Mouse (Mus musculus) cortical plate, adult 2 months (tissue): ENCODE data around the gene Ogfod2.

Experiments used
- CTCF ChIP-seq: fragments of 200-500 bp; IDR thresholded peaks from 2 replicates; pipeline ENCODE4 v1.5.1; 2011; ENCODE audit warnings: mild to moderate bottlenecking, control low read depth, low read length; ENCODE audit not compliant: insufficient read depth; ENCODE audit errors: extremely low read depth
- POLR2A ChIP-seq: fragments of 200-500 bp; IDR thresholded peaks from 2 replicates; pipeline ENCODE4 v1.6.1; 2011; ENCODE audit warnings: mild to moderate bottlenecking, low read length, control low read depth; ENCODE audit not compliant: insufficient read depth; ENCODE audit errors: extremely low read depth

DNA sequence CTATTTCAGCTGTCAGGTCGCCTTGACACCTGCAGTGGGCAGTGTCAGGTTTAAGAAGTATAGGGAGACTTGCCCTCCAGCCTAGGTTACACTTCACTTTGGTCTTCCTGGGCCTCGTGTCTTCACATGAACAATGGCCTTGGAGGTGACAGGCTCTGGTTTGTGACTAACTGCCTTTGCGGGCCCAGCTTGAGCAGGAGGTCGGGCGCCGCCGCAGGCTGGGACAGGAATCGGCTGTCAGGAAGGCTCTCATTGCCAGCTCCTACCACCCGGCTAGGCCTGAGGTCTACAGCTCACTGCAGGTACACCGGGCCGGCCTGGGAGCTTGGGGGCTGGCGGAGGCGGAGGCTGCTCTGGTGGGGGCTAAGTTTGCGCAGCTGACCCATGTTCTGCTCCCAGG lies 933 bp downstream of the Ogfod2 start:
- no peak for TF ChIP-seq POLR2A
- peak; percentile 40; the same call in 1 of the 2 replicates for TF ChIP-seq CTCF
